Mouse (Mus musculus) frontal cortex, postnatal 14 days (tissue): Measurements from ENCODE around the gene Lrba.

Source experiments
- DNase-seq, 2 experiments: peaks; one replicate each; pipeline ENCODE4 v3.0.0; 2022; ENCODE audit warnings: low spot score in 2 of 2

Lrba gene

GRCm38 (mm10) chr3:86518506-86519109 is 294.1 kb downstream of the Lrba start:
- DNase-seq: no peak

GRCm38 (mm10) chr3:86522880-86523505 is 298.5 kb downstream of the Lrba start:
- DNase-seq: no peak

GRCm38 (mm10) chr3:86531531-86532269 is 307.2 kb downstream of the Lrba start:
- DNase-seq: no peak

DNA sequence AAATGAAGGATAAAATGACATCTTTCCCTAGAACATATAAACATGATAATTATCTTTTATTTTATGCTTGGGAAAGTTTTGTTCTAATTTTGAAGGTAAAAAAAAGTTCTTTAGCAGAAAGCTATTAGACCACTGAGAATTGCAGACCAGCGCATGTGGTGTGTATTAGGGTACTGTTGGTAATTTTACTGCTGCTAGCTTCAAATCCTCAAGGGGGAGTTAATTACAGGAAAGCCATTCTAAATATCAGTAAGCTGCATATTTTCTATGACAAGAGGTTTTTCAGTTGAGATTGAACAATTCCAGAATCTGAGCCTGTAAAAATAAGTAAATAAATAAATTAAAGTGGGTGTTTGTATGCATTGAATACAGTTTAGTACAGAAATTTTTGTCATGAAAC is 312.3 kb downstream of the Lrba start:
- DNase-seq: no peak

- DNase-seq: no peak
Measured at GRCm38 (mm10) chr3:86538645-86539554, 314.4 kb downstream of the Lrba start.

GRCm38 (mm10) chr3:86539555-86540168 is 315.2 kb downstream of the Lrba start:
- no peak for DNase-seq

GRCm38 (mm10) chr3:86541074-86541614 is 316.7 kb downstream of the Lrba start:
- no peak for DNase-seq

DNA sequence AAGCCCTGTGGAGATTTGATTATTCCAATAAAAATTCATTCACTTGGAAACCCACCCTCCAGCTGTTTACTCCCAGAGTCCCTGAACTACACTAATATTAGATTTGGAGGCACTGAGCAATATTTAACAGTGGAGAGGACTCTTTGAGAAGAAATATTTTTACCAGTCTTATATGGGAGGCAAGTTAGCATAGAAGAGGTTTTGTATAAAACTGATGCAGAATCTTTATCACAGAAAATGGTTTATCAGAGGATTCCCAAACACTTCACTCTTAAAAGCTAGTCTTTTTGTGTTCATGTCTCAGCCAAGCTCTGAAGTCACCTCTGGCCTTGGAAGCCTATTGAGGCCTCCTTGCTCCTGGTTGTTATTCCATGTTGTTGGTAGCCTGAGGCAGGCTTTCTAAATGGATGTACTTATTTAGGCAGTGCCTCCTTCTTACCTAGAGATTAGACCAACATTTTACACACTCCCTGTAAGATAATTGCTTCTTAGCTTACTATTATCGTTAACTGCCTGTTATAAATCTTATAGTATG is 317.4 kb downstream of the Lrba start:
- DNase-seq: no peak

GRCm38 (mm10) chr3:86544785-86545184 is 320.3 kb downstream of the Lrba start:
- no peak for DNase-seq

DNA sequence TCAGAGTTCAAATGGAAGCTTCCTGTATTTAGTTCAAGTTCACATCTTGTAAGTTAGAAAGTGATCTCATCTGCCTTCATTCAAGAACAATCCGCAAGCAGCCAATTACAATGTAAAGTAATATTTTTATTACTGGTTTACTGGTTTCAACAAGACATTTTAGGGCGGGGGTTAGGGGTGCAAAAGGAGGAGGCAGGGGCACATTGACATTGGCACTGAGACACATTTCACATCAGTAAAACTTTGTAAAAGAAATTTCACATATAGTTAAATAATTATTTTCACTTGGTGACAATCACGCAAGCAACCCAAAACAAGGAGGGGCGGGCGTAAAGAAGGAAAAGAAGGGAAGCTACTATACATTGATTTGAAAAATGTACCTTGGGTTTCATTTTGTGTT is 321.5 kb downstream of the Lrba start:
- no peak for DNase-seq

- DNase-seq: peak; percentile 19 to 22
Measured at GRCm38 (mm10) chr3:86546471-86547250, 322.2 kb downstream of the Lrba start.

DNA sequence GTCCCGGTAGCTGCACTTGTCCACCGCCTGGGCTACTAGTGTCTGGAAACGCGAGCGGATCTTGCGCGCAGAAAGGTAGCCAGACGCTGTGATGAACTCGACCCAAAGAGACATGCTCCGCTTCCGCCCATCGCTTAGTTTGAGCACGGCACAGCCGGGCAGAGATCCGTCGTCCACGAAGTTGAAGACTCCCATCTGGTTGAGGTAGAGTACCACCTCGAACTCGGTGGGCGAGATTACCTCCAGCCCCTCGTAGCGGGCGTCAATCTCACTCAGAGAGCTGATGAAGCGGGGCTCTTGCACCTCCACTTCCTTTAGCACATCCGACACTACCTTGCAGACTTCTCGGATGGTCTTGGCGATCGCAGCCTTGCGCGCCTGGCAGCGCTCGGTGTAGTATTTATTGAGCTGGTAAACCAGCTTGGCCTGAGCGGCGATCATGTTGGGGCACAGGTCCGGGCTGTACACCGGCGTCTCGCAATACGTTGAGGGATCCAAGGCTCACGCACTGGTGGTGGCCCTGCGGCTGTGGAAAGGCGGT is 322.8 kb downstream of the Lrba start:
- no peak for DNase-seq

DNA sequence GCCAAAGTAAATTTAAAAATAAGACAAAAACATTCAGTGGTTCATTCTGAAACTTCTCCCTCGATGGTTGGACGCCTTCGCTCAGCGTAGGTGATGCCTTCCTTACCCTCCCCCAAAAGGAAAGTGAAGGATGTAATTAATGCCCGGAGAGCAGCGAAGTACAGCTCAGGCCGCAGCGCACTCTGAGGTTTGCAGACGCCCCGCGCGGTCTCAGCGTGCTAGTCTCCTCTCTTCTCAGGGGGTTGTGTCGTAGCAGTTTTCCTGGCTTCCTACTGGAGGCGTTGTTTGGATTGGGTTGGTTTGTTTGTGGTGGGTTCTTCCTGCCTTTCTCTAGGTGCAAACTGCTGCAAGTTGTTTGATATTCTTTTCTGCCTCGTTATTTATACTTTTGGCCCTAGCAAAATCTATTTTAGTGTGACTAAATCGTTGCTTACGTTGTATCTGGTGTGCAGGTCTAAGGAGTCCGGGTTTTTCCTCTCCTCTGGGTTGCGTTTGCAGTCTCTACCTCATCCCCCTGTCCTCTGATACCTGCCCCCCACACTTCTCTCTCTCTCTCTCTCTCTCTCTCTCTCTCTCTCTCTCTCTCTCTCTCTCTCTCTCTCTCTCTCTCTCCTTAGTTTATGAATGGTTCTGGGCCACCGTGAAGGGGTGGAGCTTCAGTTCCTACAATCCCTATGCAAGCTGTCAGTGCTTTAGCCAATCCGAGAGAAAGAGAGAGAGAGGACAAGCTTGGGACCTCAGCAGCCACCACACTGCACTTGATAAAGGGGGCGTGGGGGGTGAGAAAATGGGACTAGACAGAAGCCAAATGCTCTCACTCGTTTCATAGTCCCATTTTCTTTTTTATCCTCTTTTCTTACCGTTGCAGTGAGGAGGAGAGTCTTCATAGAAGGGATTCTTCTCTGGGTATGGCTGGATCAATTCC is 323.9 kb downstream of the Lrba start, which contains the start of gene Mab21l2:
Gene Mab21l2, minus strand, starts transcription at position 539 of the 925 bp plus-strand sequence.
- no peak for DNase-seq

- DNase-seq: no peak
Measured at GRCm38 (mm10) chr3:86550301-86551010, 326.0 kb downstream of the Lrba start.

- DNase-seq: no peak
Measured at GRCm38 (mm10) chr3:86551011-86551728, 326.7 kb downstream of the Lrba start.

GRCm38 (mm10) chr3:86552170-86552569 is 327.7 kb downstream of the Lrba start:
- DNase-seq: no peak

- no peak for DNase-seq
Measured at GRCm38 (mm10) chr3:86558976-86559375, 334.5 kb downstream of the Lrba start.
